Mouse (Mus musculus): ENCODE results near the gene Pfkm. TPM values are rescaled to one million over a fixed set of nuclear protein-coding genes. Genes with fewer than 3 reads are reported as not detected.
A peak's percentile ranks its signal among the peaks of the same experiment; 100 is the strongest.

Pfkm gene
- polyA plus RNA-seq, 1 experiment from 2014 or later: 38.2 TPM

- H3K4me1 ChIP-seq: peaks cover 31% of the 10 kb centered on the region
- H3K9me3 ChIP-seq: no peaks in the 10 kb centered on the region
- DNase-seq (ENCODE audit: extremely low spot score, low spot score): no peak
- peak overlapping the region; percentile 90 for H3K27ac ChIP-seq
- no peaks in the 10 kb centered on the region for H3K27me3 ChIP-seq (ENCODE audit: poor library complexity, severe bottlenecking)
- peaks cover 9% of the 10 kb centered on the region for H3K36me3 ChIP-seq (replicated peaks)
- 34% methylated on average over 11 of the region's 11 CpGs for WGBS
- H3K4me3 ChIP-seq: peak overlapping the region; percentile 63
These were observed 15.4 kb downstream of the Pfkm start for GRCm38 (mm10) chr15:98107703-98108296.

- Histone ChIP-seq H3K36me3 (replicated peaks) (peaks cover 11% of the 10 kb centered on the region), H3K4me3 (peak overlapping the region; percentile 63), H3K4me1 (peaks cover 31% of the 10 kb centered on the region), H3K9me3 (no peaks in the 10 kb centered on the region), H3K27me3 (ENCODE audit: poor library complexity, severe bottlenecking) (no peaks in the 10 kb centered on the region), H3K27ac (peak overlapping the region; percentile 90)
- 6% methylated on average over 37 of the region's 37 CpGs for WGBS
- peak; percentile 84 for DNase-seq (ENCODE audit: extremely low spot score, low spot score)
These were observed 16.1 kb downstream of the Pfkm start for GRCm38 (mm10) chr15:98108297-98109152.

- peaks cover 31% of the 10 kb centered on the region for H3K4me1 ChIP-seq
- no peak overlapping the region for H3K27ac ChIP-seq
- no peak for DNase-seq (ENCODE audit: extremely low spot score, low spot score)
- H3K9me3 ChIP-seq: no peaks in the 10 kb centered on the region
- H3K4me3 ChIP-seq: no peak overlapping the region
- no peaks in the 10 kb centered on the region for H3K27me3 ChIP-seq (ENCODE audit: poor library complexity, severe bottlenecking)
- WGBS: 85% methylated on average over 5 of the region's 5 CpGs
- peaks cover 39% of the 10 kb centered on the region for H3K36me3 ChIP-seq (replicated peaks)
These were observed 19.4 kb downstream of the Pfkm start for GRCm38 (mm10) chr15:98111791-98112190.

- Histone ChIP-seq H3K4me3 (no peak overlapping the region), H3K36me3 (replicated peaks) (peaks cover 62% of the 10 kb centered on the region), H3K4me1 (peaks cover 7% of the 10 kb centered on the region), H3K27ac (no peak overlapping the region), H3K9me3 (no peaks in the 10 kb centered on the region), H3K27me3 (ENCODE audit: poor library complexity, severe bottlenecking) (no peaks in the 10 kb centered on the region)
- no peak for DNase-seq (ENCODE audit: extremely low spot score, low spot score)
- 92% methylated on average over 10 of the region's 10 CpGs for WGBS
These were observed 21.9 kb downstream of the Pfkm start for GRCm38 (mm10) chr15:98114098-98114851.

- no peak overlapping the region for H3K27ac ChIP-seq
- H3K4me3 ChIP-seq: no peak overlapping the region
- WGBS: 87% methylated on average over 10 of the region's 10 CpGs
- no peak for DNase-seq (ENCODE audit: extremely low spot score, low spot score)
- H3K36me3 ChIP-seq (replicated peaks): peaks cover 70% of the 10 kb centered on the region
- H3K9me3 ChIP-seq: no peaks in the 10 kb centered on the region
- H3K4me1 ChIP-seq: 0 out of 2 replicates have a peak, but pooled peaks cover under 1% of the 10 kb centered on the region
- no peaks in the 10 kb centered on the region for H3K27me3 ChIP-seq (ENCODE audit: poor library complexity, severe bottlenecking)
These were observed 22.7 kb downstream of the Pfkm start for GRCm38 (mm10) chr15:98114852-98115778.

- Histone ChIP-seq H3K36me3 (replicated peaks) (peaks cover 75% of the 10 kb centered on the region), H3K4me3 (no peak overlapping the region), H3K4me1 (no peaks in the 10 kb centered on the region), H3K9me3 (no peaks in the 10 kb centered on the region), H3K27me3 (ENCODE audit: poor library complexity, severe bottlenecking) (no peaks in the 10 kb centered on the region), H3K27ac (no peak overlapping the region)
- no peak for DNase-seq (ENCODE audit: extremely low spot score, low spot score)
- WGBS: 91% methylated on average over 9 of the region's 9 CpGs
These were observed 23.4 kb downstream of the Pfkm start for GRCm38 (mm10) chr15:98115779-98116163.

GRCm38 (mm10) chr15:98116287-98116686, 23.9 kb downstream of the Pfkm start:
- no peaks in the 10 kb centered on the region for H3K27me3 ChIP-seq (ENCODE audit: poor library complexity, severe bottlenecking)
- H3K4me1 ChIP-seq: no peaks in the 10 kb centered on the region
- H3K27ac ChIP-seq: no peak overlapping the region
- no peak for DNase-seq (ENCODE audit: extremely low spot score, low spot score)
- whole genome bisulfite sequencing: 93% methylated on average over 5 of the region's 5 CpGs
- H3K4me3 ChIP-seq: no peak overlapping the region
- H3K36me3 ChIP-seq (replicated peaks): peaks cover 81% of the 10 kb centered on the region
- H3K9me3 ChIP-seq: no peaks in the 10 kb centered on the region

- Histone ChIP-seq H3K36me3 (replicated peaks) (peaks cover 93% of the 10 kb centered on the region), H3K4me3 (no peak overlapping the region), H3K27ac (no peak overlapping the region), H3K9me3 (no peaks in the 10 kb centered on the region), H3K27me3 (ENCODE audit: poor library complexity, severe bottlenecking) (no peaks in the 10 kb centered on the region), H3K4me1 (no peaks in the 10 kb centered on the region)
- no peak for DNase-seq (ENCODE audit: extremely low spot score, low spot score)
- 89% methylated on average over 12 of the region's 12 CpGs for WGBS
These were observed 27.0 kb downstream of the Pfkm start for GRCm38 (mm10) chr15:98119363-98119762.

GRCm38 (mm10) chr15:98120831-98121230, 28.4 kb downstream of the Pfkm start:
- H3K27me3 ChIP-seq (ENCODE audit: poor library complexity, severe bottlenecking): no peaks in the 10 kb centered on the region
- 96% methylated on average over 20 of the region's 20 CpGs for WGBS
- no peak overlapping the region for H3K27ac ChIP-seq
- H3K4me1 ChIP-seq: no peaks in the 10 kb centered on the region
- H3K36me3 ChIP-seq (replicated peaks): peaks cover 93% of the 10 kb centered on the region
- H3K4me3 ChIP-seq: no peak overlapping the region
- DNase-seq (ENCODE audit: extremely low spot score, low spot score): no peak
- no peaks in the 10 kb centered on the region for H3K9me3 ChIP-seq

- no peaks in the 10 kb centered on the region for H3K4me1 ChIP-seq
- WGBS: 95% methylated on average over 4 of the region's 4 CpGs
- H3K9me3 ChIP-seq: no peaks in the 10 kb centered on the region
- H3K4me3 ChIP-seq: no peak overlapping the region
- no peaks in the 10 kb centered on the region for H3K27me3 ChIP-seq (ENCODE audit: poor library complexity, severe bottlenecking)
- H3K36me3 ChIP-seq (replicated peaks): peaks cover 100% of the 10 kb centered on the region
- no peak overlapping the region for H3K27ac ChIP-seq
- DNase-seq (ENCODE audit: extremely low spot score, low spot score): no peak
These were observed 38.6 kb downstream of the Pfkm start for GRCm38 (mm10) chr15:98131001-98131400.

GRCm38 (mm10) chr15:98131451-98131850, 39.1 kb downstream of the Pfkm start:
- Histone ChIP-seq H3K9me3 (no peaks in the 10 kb centered on the region), H3K4me3 (no peak overlapping the region), H3K27me3 (ENCODE audit: poor library complexity, severe bottlenecking) (no peaks in the 10 kb centered on the region), H3K27ac (no peak overlapping the region), H3K36me3 (replicated peaks) (peaks cover 100% of the 10 kb centered on the region), H3K4me1 (no peaks in the 10 kb centered on the region)
- 90% methylated on average over 7 of the region's 7 CpGs for WGBS
- DNase-seq (ENCODE audit: extremely low spot score, low spot score): no peak

Measured in forebrain, embryonic 10.5 days (tissue).